Mouse (Mus musculus) heart, postnatal 36 days (tissue): ENCODE results near the gene Hoxd4. TPM values are rescaled to one million over a fixed set of nuclear protein-coding genes. Genes with fewer than 3 reads are reported as not detected.
A peak's percentile ranks its signal among the peaks of the same experiment; 100 is the strongest.

Source experiments
- DNase-seq, 2 experiments: peaks; one replicate each; pipeline ENCODE4 v3.0.0; 2021 to 2022
- intact Hi-C: fragments of 180-260 bp; cut with DNase I; formaldehyde crosslinking; loops from one replicate; pipeline ENCODE4 v1.15.1; 2025
- total RNA-seq, 2 experiments: library from RNA; stranded (reverse); gene quantifications; 2 replicates each; pipeline ENCODE4 v1.2.3; 2021

Gene Hoxd4
- total RNA-seq, 2 experiments from 2014 or later, result 0.19 to 0.28 TPM

GRCm38 (mm10) chr2:74677106-74677505, 34.6 kb upstream of the Hoxd4 start:
- intact Hi-C loops, result no loop called here
- no peak for DNase-seq

- intact Hi-C loops, result no loop called here
Observed at GRCm38 (mm10) chr2:74678891-74679595, 32.7 kb upstream of the Hoxd4 start, which contains the start of gene Hoxd11. TSS of gene Hoxd11 (plus strand) at chr2:74679557.

GRCm38 (mm10) chr2:74679596-74679971, 32.1 kb upstream of the Hoxd4 start:
- intact Hi-C loops, result no loop called here

More at GRCm38 (mm10) chr2:74678891-74679595, 32.7 kb upstream of the Hoxd4 start, which contains the start of gene Hoxd11:
- DNase-seq, result no peak

GRCm38 (mm10) chr2:74679980-74680379, 31.7 kb upstream of the Hoxd4 start:
- intact Hi-C loops, result no loop called here
- no peak for DNase-seq

More at GRCm38 (mm10) chr2:74679596-74679971, 32.1 kb upstream of the Hoxd4 start:
- no peak for DNase-seq

GRCm38 (mm10) chr2:74680561-74681398, 30.9 kb upstream of the Hoxd4 start:
- intact Hi-C loops, result no loop called here
- no peak for DNase-seq

- DNase-seq, result no peak
- intact Hi-C loops, result no loop called here
Observed at GRCm38 (mm10) chr2:74681594-74682531, 29.9 kb upstream of the Hoxd4 start.

GRCm38 (mm10) chr2:74682796-74683195, 28.9 kb upstream of the Hoxd4 start:
- no peak for DNase-seq
- intact Hi-C loops, result no loop called here

- intact Hi-C loops, result no loop called here
- no peak for DNase-seq
Observed at GRCm38 (mm10) chr2:74683471-74683951, 28.2 kb upstream of the Hoxd4 start.

GRCm38 (mm10) chr2:74684106-74684505, 27.6 kb upstream of the Hoxd4 start:
- intact Hi-C loops, result no loop called here
- no peak for DNase-seq

- DNase-seq, result no peak
- intact Hi-C loops, result no loop called here
Observed at GRCm38 (mm10) chr2:74685059-74685603, 26.6 kb upstream of the Hoxd4 start.

GRCm38 (mm10) chr2:74686301-74686987, 25.3 kb upstream of the Hoxd4 start:
- intact Hi-C loops, result no loop called here
- DNase-seq, result peak in 1 of 2 experiments; percentile 61

GRCm38 (mm10) chr2:74686988-74687697, 24.6 kb upstream of the Hoxd4 start:
- no peak for DNase-seq
- intact Hi-C loops, result no loop called here

GRCm38 (mm10) chr2:74687698-74688555, 23.8 kb upstream of the Hoxd4 start:
- intact Hi-C loops, result no loop called here
- DNase-seq, result no peak

- no peak for DNase-seq
- intact Hi-C loops, result no loop called here
Observed at GRCm38 (mm10) chr2:74688795-74689573, 22.7 kb upstream of the Hoxd4 start.

- no peak for DNase-seq
- intact Hi-C loops, result loop anchor here (10.0 kb wide), 1 partner anchor 1415 kb away; the partner anchor contains the start of gene Sp9
Observed at GRCm38 (mm10) chr2:74689574-74690337, 22.0 kb upstream of the Hoxd4 start.

GRCm38 (mm10) chr2:74690338-74690716, 21.4 kb upstream of the Hoxd4 start:
- no peak for DNase-seq
- intact Hi-C loops, result loop anchor here (10.0 kb wide), 1 partner anchor 1416 kb away; the partner anchor contains the start of gene Sp9
